Mouse (Mus musculus) cerebellum, adult 2 months (tissue): Measurements from ENCODE around the gene Osbpl10.

ENCODE experiments used
- CTCF ChIP-seq: fragments of 200-500 bp; IDR thresholded peaks from 2 replicates; pipeline ENCODE4 v1.5.1; 2011; ENCODE audit warnings: low read depth, mild to moderate bottlenecking, control low read depth, low read length, moderate library complexity, borderline replicate concordance; ENCODE audit not compliant: insufficient read depth
- POLR2A ChIP-seq: fragments of 200-500 bp; IDR thresholded peaks from 2 replicates; pipeline ENCODE4 v1.6.1; 2011; ENCODE audit warnings: low read length, control low read depth, borderline replicate concordance; ENCODE audit not compliant: insufficient read depth

DNA sequence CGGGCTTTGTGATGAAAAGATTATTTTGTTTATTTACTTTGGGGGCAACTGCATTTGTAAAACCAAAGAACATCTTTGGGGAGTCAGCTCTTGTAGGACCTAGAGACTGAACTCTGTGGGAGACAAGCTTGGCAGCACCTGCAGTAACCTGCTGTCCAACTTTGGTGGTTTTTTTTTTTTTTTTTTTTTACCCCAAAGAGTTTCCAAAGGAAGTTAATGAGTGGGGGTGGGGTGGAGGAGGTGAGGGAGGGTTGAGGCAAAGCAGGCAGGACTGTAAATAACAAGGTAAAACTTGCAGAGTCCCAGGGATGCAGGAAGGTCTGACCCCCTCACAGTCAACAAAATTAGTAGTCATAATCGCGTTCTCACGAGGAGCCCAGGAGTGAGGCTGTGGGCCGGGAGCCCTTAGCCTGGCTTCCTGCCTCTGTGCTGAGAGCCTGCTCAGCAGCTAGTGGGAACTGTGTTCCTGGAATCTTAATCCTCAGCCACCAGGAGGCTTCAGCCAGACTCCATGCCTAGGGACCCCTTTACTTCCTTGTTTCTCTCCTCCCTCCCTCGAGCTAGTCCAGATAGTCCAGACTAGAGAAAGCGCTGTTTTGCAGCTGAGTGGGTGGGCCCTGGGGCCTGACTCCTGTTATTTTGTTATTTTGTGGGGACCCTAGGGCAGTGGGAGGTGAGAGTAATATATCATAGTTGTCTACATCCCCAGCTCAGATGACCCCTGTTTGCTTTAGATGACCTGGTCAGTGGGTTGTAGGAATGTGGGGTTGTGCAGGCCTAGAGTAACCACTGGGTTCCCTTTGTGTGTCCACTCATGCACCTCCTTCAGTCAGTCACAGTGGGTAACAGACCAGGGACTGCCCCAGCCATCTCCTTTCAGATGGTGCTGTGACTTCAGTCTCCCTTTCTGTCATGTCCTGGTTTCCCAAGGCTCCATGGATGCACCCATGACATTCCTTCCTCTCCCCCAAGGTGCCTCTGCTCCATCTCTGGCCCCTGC is 236.5 kb downstream of the Osbpl10 start:
- TF ChIP-seq CTCF, result no peak
- no peak for TF ChIP-seq POLR2A
